Mouse (Mus musculus) erythroblast, adult 5-6 weeks (primary cell): ENCODE measurements around the gene Kcnj11. TPM values are rescaled to one million over a fixed set of nuclear protein-coding genes. Genes with fewer than 3 reads are reported as not detected.

ENCODE experiments used
- ATAC-seq: replicated peaks from 2 replicates; pipeline ENCODE4 v1.8.0; 2016; ENCODE audit warnings: moderate number of reproducible peaks, mild to moderate bottlenecking, moderate TSS enrichment, inconsistent platforms; ENCODE audit not compliant: poor library complexity, low FRiP score, severe bottlenecking
- total RNA-seq, 2 experiments: library from RNA; stranded (forward) in 1 of 2; stranded (reverse) in 1 of 2; fragments of 150-400 nt in 1 of 2; fragments of 200-764, 138-1000 nt in 1 of 2; gene quantifications; 2 replicates each; pipeline versions ENCODE4 v1.2.3 to v1.2.4; 2015 to 2017; ENCODE audit warnings: low replicate concordance in 2 of 2

Kcnj11 gene
- total RNA-seq, 2 experiments from 2014 or later, result not detected

DNA sequence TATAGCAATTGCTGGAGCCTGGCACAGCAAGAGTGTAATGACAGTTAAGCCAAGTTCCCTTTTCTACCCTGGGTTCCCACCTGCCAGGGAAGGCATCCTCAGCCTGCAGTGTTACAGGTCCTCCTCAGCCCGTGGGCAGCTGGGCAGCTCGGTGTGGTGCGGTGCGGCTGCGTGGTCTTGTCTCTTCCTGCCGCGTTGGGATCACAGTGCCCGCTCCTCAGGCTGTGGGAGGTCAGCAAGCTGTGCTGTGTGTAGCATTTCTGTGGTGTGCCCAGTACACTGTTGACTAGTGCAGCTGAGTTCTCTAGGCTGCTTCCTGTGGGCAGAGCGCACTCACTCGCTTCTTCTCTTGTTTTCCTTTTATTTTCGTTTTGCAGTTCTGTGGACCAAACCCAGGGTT is 41.7 kb downstream of the Kcnj11 start:
- no peak for ATAC-seq

- ATAC-seq, result no peak
These were observed 47.0 kb downstream of the Kcnj11 start for GRCm38 (mm10) chr7:46053566-46053965.

DNA sequence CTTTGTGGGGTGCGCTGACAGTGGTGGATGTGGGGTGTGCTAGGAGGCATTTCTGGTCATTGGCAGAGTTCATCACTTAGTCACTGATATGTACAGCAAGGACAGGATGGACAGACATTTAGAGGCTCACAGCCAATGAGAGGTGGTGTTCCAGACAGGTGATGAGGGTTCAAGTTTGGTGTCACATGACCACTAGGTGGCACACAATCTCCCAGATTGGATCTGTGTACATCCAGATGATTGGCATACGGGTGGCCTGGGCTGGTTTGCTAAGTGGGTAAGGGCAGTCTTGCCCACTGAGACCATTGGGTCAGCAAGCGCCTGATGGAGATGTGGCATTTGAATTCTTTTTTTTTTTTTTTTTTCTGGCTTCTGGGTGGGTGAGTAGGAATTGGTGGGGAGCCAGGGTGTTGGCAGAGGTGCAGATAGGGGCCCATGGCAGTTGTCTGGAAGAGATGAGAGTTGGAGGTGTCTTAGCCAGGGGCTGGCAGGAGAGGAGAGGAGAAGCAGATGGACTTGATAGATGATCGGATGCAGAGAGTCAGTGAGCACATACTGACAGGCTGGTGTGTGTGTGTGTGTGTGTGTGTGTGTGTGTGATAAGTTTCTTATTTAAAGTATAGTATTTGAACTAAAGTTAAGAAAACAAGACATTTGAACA is 48.3 kb downstream of the Kcnj11 start:
- ATAC-seq, result no peak

DNA sequence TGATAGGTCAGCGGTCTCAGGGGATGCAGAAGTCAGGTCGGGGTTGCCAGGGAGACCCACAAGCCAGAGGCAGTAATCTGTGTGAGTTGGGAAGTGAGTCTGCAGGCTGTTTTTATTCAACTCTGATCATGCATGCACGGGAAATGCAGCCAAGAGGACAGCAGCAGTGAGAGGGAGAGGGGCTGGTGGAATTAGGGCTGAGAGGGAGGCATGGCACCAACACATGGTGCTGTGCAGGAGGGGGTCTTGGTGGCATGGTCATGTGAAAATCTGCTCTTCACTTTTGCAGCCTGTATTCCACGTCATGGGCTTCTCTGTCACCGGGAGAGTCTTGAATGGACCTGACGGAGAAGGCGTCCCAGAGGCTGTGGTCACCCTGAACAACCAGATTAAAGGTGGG is 50.6 kb downstream of the Kcnj11 start:
- no peak for ATAC-seq

- no peak for ATAC-seq
These were observed 52.5 kb downstream of the Kcnj11 start for GRCm38 (mm10) chr7:46047873-46048562.

GRCm38 (mm10) chr7:46045882-46046281 is 54.7 kb downstream of the Kcnj11 start:
- no peak for ATAC-seq

DNA sequence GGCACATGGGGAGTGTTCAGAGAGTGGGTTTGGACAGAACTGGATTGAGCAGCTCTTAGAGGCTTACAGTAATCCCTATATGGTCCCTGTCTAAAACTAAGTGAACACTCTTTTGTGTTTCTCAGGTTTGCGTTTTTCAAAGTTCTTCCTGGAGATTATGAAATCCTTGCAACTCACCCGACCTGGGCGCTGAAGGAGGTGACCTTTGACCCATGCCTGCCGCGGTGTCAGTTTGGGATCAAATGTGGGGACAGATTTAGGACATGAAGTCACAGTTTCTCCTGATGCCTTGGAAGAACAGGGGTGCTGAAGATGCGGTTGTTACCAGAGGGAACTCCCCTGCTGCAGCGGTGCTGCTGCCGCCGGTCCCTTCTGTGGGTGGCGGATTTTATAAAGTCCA is 56.5 kb downstream of the Kcnj11 start:
- no peak for ATAC-seq

Other genes with a start within 250 kb of the Kcnj11 start
- gene Kdelr1, start 228.0 kb downstream of the Kcnj11 start, total RNA-seq (2015; ENCODE audit: low replicate concordance), result 31.3 and 67.2 TPM in 2 replicates
- gene Kdelr1, start 228.0 kb downstream of the Kcnj11 start, total RNA-seq (2017; ENCODE audit: low replicate concordance), result 18.0 and 20.1 TPM in 2 replicates
- not detected in 2 replicates for gene Grin2d, start 222.4 kb downstream of the Kcnj11 start, total RNA-seq (2015; ENCODE audit: low replicate concordance)
- gene Grin2d, start 222.4 kb downstream of the Kcnj11 start, total RNA-seq (2017; ENCODE audit: low replicate concordance), result 0.28 TPM in 1 of 2 replicates, not detected in the other
- 4.0 TPM in 1 of 2 replicates, not detected in the other for gene Syngr4, start 204.1 kb downstream of the Kcnj11 start, total RNA-seq (2015; ENCODE audit: low replicate concordance)
- not detected in 2 replicates for gene Syngr4, start 204.1 kb downstream of the Kcnj11 start, total RNA-seq (2017; ENCODE audit: low replicate concordance)
- 1.3 TPM in 1 of 2 replicates, not detected in the other for gene Tmem143, start 203.8 kb downstream of the Kcnj11 start, total RNA-seq (2015; ENCODE audit: low replicate concordance)
- 0.26 and 3.8 TPM in 2 replicates for gene Tmem143, start 203.8 kb downstream of the Kcnj11 start, total RNA-seq (2017; ENCODE audit: low replicate concordance)
- 56.4 and 143 TPM in 2 replicates for gene Emp3, start 179.4 kb downstream of the Kcnj11 start, total RNA-seq (2015; ENCODE audit: low replicate concordance)
- gene Emp3, start 179.4 kb downstream of the Kcnj11 start, total RNA-seq (2017; ENCODE audit: low replicate concordance), result 48.2 and 77.1 TPM in 2 replicates
- 2.5 TPM in 1 of 2 replicates, not detected in the other for gene Ccdc114, start 176.7 kb downstream of the Kcnj11 start, total RNA-seq (2015; ENCODE audit: low replicate concordance)
- gene Ccdc114, start 176.7 kb downstream of the Kcnj11 start, total RNA-seq (2017; ENCODE audit: low replicate concordance), result 0.51 and 2.0 TPM in 2 replicates
- not detected in 2 replicates for gene Abcc6, start 70.5 kb downstream of the Kcnj11 start, total RNA-seq (2015; ENCODE audit: low replicate concordance)
- gene Abcc6, start 70.5 kb downstream of the Kcnj11 start, total RNA-seq (2017; ENCODE audit: low replicate concordance), result not detected in 2 replicates
- 5.4 and 9.2 TPM in 2 replicates for gene Nomo1, start 67.1 kb downstream of the Kcnj11 start, total RNA-seq (2015; ENCODE audit: low replicate concordance)
- 6.1 and 8.5 TPM in 2 replicates for gene Nomo1, start 67.1 kb downstream of the Kcnj11 start, total RNA-seq (2017; ENCODE audit: low replicate concordance)
- gene Abcc8, start 79.3 kb upstream of the Kcnj11 start, total RNA-seq (2015; ENCODE audit: low replicate concordance), result not detected in 2 replicates
- not detected in 2 replicates for gene Abcc8, start 79.3 kb upstream of the Kcnj11 start, total RNA-seq (2017; ENCODE audit: low replicate concordance)
- not detected in 2 replicates for gene Ush1c, start 137.7 kb upstream of the Kcnj11 start, total RNA-seq (2015; ENCODE audit: low replicate concordance)
- not detected in 2 replicates for gene Ush1c, start 137.7 kb upstream of the Kcnj11 start, total RNA-seq (2017; ENCODE audit: low replicate concordance)
- not detected in 2 replicates for gene Otog, start 140.2 kb upstream of the Kcnj11 start, total RNA-seq (2015; ENCODE audit: low replicate concordance)
- not detected in 2 replicates for gene Otog, start 140.2 kb upstream of the Kcnj11 start, total RNA-seq (2017; ENCODE audit: low replicate concordance)